Mouse (Mus musculus): ENCODE data around the gene Sesn1. TPM values are rescaled to one million over a fixed set of nuclear protein-coding genes. Genes with fewer than 3 reads are reported as not detected.
"Not testable (repeated sequence)": the region's sequence is repeated elsewhere in the genome, so short reads cannot be mapped to it uniquely, and the experiment has no call there.

Sesn1 gene
- polyA plus RNA-seq, 1 experiment from 2014 or later, result 26.3 TPM

DNA sequence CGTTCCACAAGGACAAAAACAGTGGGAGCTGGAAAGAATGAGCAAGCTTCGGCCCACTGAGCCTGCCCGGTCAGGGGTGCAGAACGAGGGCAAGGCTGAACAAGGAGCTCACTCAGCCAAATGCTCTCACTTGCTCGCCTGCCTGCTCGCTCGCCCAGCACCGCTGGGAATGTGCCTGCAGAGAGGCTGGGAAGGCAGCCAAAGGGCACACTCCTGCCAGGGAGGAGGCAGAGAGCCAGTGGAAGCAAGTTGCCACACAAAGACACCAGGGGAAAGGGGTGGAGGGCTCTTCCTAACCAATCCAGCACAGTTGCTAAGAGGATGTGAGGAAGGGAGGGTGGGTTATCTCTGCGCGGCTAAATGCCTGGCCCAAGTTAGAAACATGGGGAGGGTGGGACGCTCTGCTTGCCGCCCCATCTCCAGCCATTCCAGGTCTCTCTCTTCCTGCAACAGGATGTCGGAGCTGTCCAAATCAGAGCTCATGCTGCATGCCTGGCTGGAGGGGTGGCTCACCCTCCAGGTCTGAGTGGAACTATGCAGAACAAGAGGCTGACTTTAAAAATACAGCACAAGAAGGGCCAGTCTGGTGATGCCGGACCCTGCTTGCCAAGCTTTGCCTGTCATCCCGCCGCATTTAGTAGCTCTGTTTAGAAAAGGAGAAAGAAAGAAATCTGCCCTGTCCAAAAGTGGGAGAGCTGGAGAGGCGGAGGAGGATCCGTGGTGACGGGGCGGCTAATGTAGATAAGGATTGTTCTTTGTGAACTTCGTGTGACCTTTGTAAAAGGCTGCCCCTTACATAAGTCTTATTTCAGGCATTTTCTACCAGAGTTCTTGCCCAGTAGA is 125.1 kb downstream of the Sesn1 start:
- H3K36me3 ChIP-seq (ENCODE audit: control insufficient read depth, insufficient read depth, low read length), result no peaks in the 10 kb centered on the region
- H3K27ac ChIP-seq (ENCODE audit: low read depth, low read length), result peak overlapping the region; percentile 59
- H3K4me1 ChIP-seq (replicated peaks; ENCODE audit: control insufficient read depth, insufficient read depth, low read length), result peaks cover 6% of the 10 kb centered on the region
- H3K27me3 ChIP-seq (ENCODE audit: control insufficient read depth, insufficient read depth, low read length), result no peaks in the 10 kb centered on the region
- H3K9ac ChIP-seq (ENCODE audit: low read depth, low read length), result peak overlapping the region; percentile 28; the same call in 1 of the 2 replicates
- ATAC-seq (ENCODE audit: low FRiP score), result peak; percentile 75
- H3K4me3 ChIP-seq (ENCODE audit: low read depth, low read length), result no peak overlapping the region
- peak overlapping the region; percentile 23 for H3K4me2 ChIP-seq (replicated peaks; ENCODE audit: low read depth, low read length)
- 16% methylated on average over 21 of the region's 21 CpGs for WGBS
- DNase-seq (ENCODE audit: low spot score), result peak; percentile 53
- no peaks in the 10 kb centered on the region for H3K9me3 ChIP-seq (ENCODE audit: control insufficient read depth, low read length)

DNA sequence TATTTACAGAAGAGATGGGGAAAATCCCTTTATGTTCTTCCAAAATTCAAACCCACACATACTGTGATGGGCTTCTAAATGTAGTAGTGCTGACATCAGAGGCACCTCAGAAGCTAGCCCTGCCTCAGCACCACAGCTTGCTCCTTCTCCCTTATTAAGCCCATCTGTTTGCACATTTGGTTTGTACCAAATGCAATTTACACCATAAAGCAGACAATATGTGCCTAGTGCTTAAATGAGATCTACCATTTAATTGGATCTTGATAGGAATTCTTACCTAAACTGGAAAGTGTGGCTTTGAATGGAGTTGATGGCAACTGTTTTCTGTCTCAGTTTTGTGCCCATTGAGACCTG is 125.7 kb downstream of the Sesn1 start:
- Histone ChIP-seq H3K4me2 (replicated peaks; ENCODE audit: low read depth, low read length) (no peak overlapping the region; the same call in 1 of the 2 replicates), H3K27ac (ENCODE audit: low read depth, low read length) (no peak overlapping the region)

GRCm38 (mm10) chr10:41936100-41936499 is 126.4 kb downstream of the Sesn1 start:
- Histone ChIP-seq H3K4me3 (ENCODE audit: low read depth, low read length) (no peak overlapping the region), H3K36me3 (ENCODE audit: control insufficient read depth, insufficient read depth, low read length) (no peaks in the 10 kb centered on the region), H3K27ac (ENCODE audit: low read depth, low read length) (no peak overlapping the region), H3K9me3 (ENCODE audit: control insufficient read depth, low read length) (no peaks in the 10 kb centered on the region), H3K27me3 (ENCODE audit: control insufficient read depth, insufficient read depth, low read length) (no peaks in the 10 kb centered on the region), H3K4me2 (replicated peaks; ENCODE audit: low read depth, low read length) (no peak overlapping the region), H3K4me1 (replicated peaks; ENCODE audit: control insufficient read depth, insufficient read depth, low read length) (peaks cover 6% of the 10 kb centered on the region), H3K9ac (ENCODE audit: low read depth, low read length) (no peak overlapping the region)
- WGBS, result 80% methylated on average over 4 of the region's 4 CpGs
- DNase-seq (ENCODE audit: low spot score) (no peak), ATAC-seq (ENCODE audit: low FRiP score) (no peak)

More for the DNA sequence above, 125.7 kb downstream of the Sesn1 start:
- Histone ChIP-seq H3K4me3 (ENCODE audit: low read depth, low read length) (no peak overlapping the region), H3K4me1 (replicated peaks; ENCODE audit: control insufficient read depth, insufficient read depth, low read length) (peaks cover 6% of the 10 kb centered on the region), H3K9ac (ENCODE audit: low read depth, low read length) (no peak overlapping the region), H3K36me3 (ENCODE audit: control insufficient read depth, insufficient read depth, low read length) (no peaks in the 10 kb centered on the region), H3K9me3 (ENCODE audit: control insufficient read depth, low read length) (no peaks in the 10 kb centered on the region), H3K27me3 (ENCODE audit: control insufficient read depth, insufficient read depth, low read length) (no peaks in the 10 kb centered on the region)
- DNase-seq (ENCODE audit: low spot score), result no peak
- ATAC-seq (ENCODE audit: low FRiP score), result no peak

- H3K9ac ChIP-seq (ENCODE audit: low read depth, low read length), result no peak overlapping the region
- DNase-seq (ENCODE audit: low spot score) (no peak), ATAC-seq (ENCODE audit: low FRiP score) (no peak)
- no peak overlapping the region for H3K4me2 ChIP-seq (replicated peaks; ENCODE audit: low read depth, low read length)
- no peaks in the 10 kb centered on the region for H3K27me3 ChIP-seq (ENCODE audit: control insufficient read depth, insufficient read depth, low read length)
- H3K9me3 ChIP-seq (ENCODE audit: control insufficient read depth, low read length), result no peaks in the 10 kb centered on the region
- 62% methylated on average over 4 of the region's 4 CpGs for WGBS
- H3K36me3 ChIP-seq (ENCODE audit: control insufficient read depth, insufficient read depth, low read length), result no peaks in the 10 kb centered on the region
- H3K4me3 ChIP-seq (ENCODE audit: low read depth, low read length), result no peak overlapping the region
- H3K27ac ChIP-seq (ENCODE audit: low read depth, low read length), result no peak overlapping the region
- H3K4me1 ChIP-seq (replicated peaks; ENCODE audit: control insufficient read depth, insufficient read depth, low read length), result peaks cover 6% of the 10 kb centered on the region
Measured at GRCm38 (mm10) chr10:41937176-41937575, 127.4 kb downstream of the Sesn1 start.

DNA sequence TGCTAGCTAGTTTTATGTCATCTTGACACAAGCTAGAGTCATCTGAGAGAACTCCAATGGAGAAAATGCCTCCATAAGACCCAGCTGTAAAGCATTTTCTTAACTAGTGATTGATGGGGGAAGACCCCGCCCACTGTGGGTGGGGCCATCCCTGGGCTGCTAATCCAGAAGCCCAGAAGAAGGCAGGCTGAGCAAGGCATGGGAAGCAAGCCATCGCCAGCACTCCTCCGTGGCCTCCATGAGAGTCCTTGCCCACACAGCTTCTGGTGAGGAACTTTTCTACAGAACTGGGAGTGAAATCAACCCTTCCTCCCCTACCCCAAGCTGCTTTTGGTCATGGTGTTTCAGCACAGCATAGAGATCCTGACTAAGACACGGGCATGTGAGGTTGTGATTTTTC is 129.4 kb downstream of the Sesn1 start:
- Histone ChIP-seq H3K27ac (ENCODE audit: low read depth, low read length) (no peak overlapping the region), H3K4me2 (replicated peaks; ENCODE audit: low read depth, low read length) (no peak overlapping the region), H3K4me1 (replicated peaks; ENCODE audit: control insufficient read depth, insufficient read depth, low read length) (peaks cover 6% of the 10 kb centered on the region), H3K36me3 (ENCODE audit: control insufficient read depth, insufficient read depth, low read length) (no peaks in the 10 kb centered on the region), H3K9ac (ENCODE audit: low read depth, low read length) (no peak overlapping the region), H3K9me3 (ENCODE audit: control insufficient read depth, low read length) (no peaks in the 10 kb centered on the region), H3K27me3 (ENCODE audit: control insufficient read depth, insufficient read depth, low read length) (no peaks in the 10 kb centered on the region), H3K4me3 (ENCODE audit: low read depth, low read length) (no peak overlapping the region)
- DNase-seq (ENCODE audit: low spot score), result no peak
- ATAC-seq (ENCODE audit: low FRiP score), result no peak
- 69% methylated on average over 4 of the region's 4 CpGs for WGBS

DNA sequence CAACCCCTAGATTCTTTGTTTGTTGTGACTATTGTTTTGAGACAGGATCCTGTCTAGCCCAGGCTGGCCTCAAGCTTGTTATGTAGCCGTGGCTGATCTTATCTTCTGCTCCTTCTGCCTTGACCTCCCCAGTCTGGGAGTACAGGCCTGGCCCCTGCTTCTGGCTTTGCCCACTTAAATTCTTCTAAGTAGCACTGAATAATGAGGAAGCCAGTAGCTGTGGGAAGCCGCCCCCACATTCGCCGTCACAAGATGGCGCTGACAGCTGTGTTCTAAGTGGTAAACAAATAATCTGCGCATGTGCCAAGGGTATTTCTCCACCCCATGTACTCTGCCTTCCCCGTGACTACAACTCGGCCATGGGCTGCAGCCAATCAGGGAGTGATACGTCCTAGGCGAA is 142.6 kb downstream of the Sesn1 start:
- not testable (repeated sequence) for ATAC-seq (ENCODE audit: low FRiP score); H3K4me1 ChIP-seq (replicated peaks; ENCODE audit: control insufficient read depth, insufficient read depth, low read length)
- 97% methylated on average over 5 of the region's 10 CpGs for WGBS

DNA sequence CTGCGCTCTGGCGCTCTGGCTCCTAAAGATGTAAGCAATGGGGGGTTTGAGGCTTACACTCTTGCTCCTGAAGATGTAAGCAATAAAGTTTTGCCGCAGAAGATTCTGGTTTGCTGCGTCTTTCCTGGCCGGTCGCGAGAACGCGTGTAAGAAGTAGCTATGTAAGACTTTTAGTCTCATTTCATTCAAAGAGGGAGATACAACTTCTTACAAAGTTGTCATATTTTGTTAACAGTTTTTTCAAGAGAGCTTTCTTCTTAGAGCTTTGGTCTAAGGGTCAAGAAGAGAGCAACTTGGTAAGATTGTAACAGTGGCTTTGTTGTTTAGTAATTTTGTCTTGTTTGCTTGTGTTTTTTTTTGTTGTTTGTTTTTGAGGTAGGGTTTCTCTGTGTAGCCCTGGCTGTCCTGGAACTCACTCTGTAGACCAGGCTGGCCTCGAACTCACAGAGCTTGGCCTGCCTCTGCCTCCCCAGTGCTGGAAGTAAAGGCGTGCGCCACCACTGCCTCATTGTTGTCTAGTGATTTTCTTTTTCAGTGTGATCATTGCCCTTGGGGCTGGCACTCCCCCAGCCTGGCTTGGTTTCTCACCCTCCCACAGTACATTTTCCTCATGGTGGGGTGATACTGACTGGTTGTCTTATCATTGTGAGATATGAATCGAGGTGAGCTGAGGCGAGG is 143.3 kb downstream of the Sesn1 start:
- H3K4me2 ChIP-seq (replicated peaks; ENCODE audit: low read depth, low read length), result no peak overlapping the region
- no peak overlapping the region for H3K4me3 ChIP-seq (ENCODE audit: low read depth, low read length)
- DNase-seq (ENCODE audit: low spot score) (no peak), ATAC-seq (ENCODE audit: low FRiP score) (no peak)
- no peaks in the 10 kb centered on the region for H3K36me3 ChIP-seq (ENCODE audit: control insufficient read depth, insufficient read depth, low read length)
- no peaks in the 10 kb centered on the region for H3K27me3 ChIP-seq (ENCODE audit: control insufficient read depth, insufficient read depth, low read length)
- no peak overlapping the region for H3K27ac ChIP-seq (ENCODE audit: low read depth, low read length)
- no peaks in the 10 kb centered on the region for H3K9me3 ChIP-seq (ENCODE audit: control insufficient read depth, low read length)
- 94% methylated on average over 14 of the region's 14 CpGs for WGBS
- H3K4me1 ChIP-seq (replicated peaks; ENCODE audit: control insufficient read depth, insufficient read depth, low read length), result no peaks in the 10 kb centered on the region
- H3K9ac ChIP-seq (ENCODE audit: low read depth, low read length), result no peak overlapping the region

More for the DNA sequence above, 142.6 kb downstream of the Sesn1 start:
- not testable (repeated sequence) for H3K9me3 ChIP-seq (ENCODE audit: control insufficient read depth, low read length); H3K36me3 ChIP-seq (ENCODE audit: control insufficient read depth, insufficient read depth, low read length); H3K27ac ChIP-seq (ENCODE audit: low read depth, low read length); H3K27me3 ChIP-seq (ENCODE audit: control insufficient read depth, insufficient read depth, low read length); H3K9ac ChIP-seq (ENCODE audit: low read depth, low read length); H3K4me2 ChIP-seq (replicated peaks; ENCODE audit: low read depth, low read length); H3K4me3 ChIP-seq (ENCODE audit: low read depth, low read length); DNase-seq (ENCODE audit: low spot score)

GRCm38 (mm10) chr10:41953528-41953864 is 143.8 kb downstream of the Sesn1 start:
- 89% methylated on average over 5 of the region's 5 CpGs for WGBS
- ATAC-seq (ENCODE audit: low FRiP score) (no peak), DNase-seq (ENCODE audit: low spot score) (no peak)
- Histone ChIP-seq H3K27me3 (ENCODE audit: control insufficient read depth, insufficient read depth, low read length) (no peaks in the 10 kb centered on the region), H3K4me2 (replicated peaks; ENCODE audit: low read depth, low read length) (no peak overlapping the region), H3K4me1 (replicated peaks; ENCODE audit: control insufficient read depth, insufficient read depth, low read length) (no peaks in the 10 kb centered on the region), H3K27ac (ENCODE audit: low read depth, low read length) (no peak overlapping the region), H3K9ac (ENCODE audit: low read depth, low read length) (no peak overlapping the region), H3K36me3 (ENCODE audit: control insufficient read depth, insufficient read depth, low read length) (no peaks in the 10 kb centered on the region), H3K9me3 (ENCODE audit: control insufficient read depth, low read length) (no peaks in the 10 kb centered on the region), H3K4me3 (ENCODE audit: low read depth, low read length) (no peak overlapping the region)

Measured in hindbrain, embryonic 11.5 days (tissue).